Mouse (Mus musculus) ES-CJ7 (cell line): ENCODE measurements around the gene Ncoa6.
"Not testable (repeated sequence)": the region's sequence is repeated elsewhere in the genome, so short reads cannot be mapped to it uniquely, and the experiment has no call there.

ENCODE experiments used
- DNase-seq: peaks from one replicate; pipeline ENCODE4 v3.0.0; 2011; ENCODE audit warnings: low read depth, low spot score

The Ncoa6 gene

GRCm38 (mm10) chr2:155473570-155474088 is at the start of gene Ncoa6:
Gene Ncoa6, minus strand, starts transcription at chr2:155473894.
- DNase-seq = peak; percentile 79

- DNase-seq = peak; percentile 18
Observed at GRCm38 (mm10) chr2:155518531-155519270, 45.0 kb upstream of the Ncoa6 start.

- DNase-seq = peak; percentile 98
Observed at GRCm38 (mm10) chr2:155517455-155518423, 44.0 kb upstream of the Ncoa6 start, which contains the start of the genes Acss2 and Ggt7. Gene Acss2, plus strand, starts transcription at chr2:155517948. Gene Ggt7, minus strand, starts transcription at chr2:155518237.

GRCm38 (mm10) chr2:155515941-155516340 is 42.2 kb upstream of the Ncoa6 start:
- DNase-seq = peak; percentile 25

DNA sequence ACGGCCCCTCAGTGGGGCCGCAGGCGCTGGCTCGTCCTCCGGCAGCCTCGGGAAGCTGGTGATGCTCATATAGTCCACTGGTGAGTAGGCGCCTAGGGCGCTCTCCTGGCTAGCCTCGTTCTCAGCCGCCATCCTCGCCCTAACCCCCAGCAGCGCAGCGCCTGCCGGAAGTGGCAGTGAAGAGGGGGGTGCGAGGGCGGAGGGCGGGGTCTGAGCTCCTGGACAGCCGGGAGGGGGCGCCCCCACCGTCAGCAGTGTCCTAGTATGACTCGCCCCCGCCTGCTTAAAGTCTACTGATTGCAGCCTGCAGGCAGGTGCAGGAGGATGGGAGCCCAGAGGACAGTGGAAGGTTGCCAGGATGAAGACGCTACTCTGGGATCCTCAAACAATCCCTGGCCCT is 41.0 kb upstream of the Ncoa6 start:
- DNase-seq = peak; percentile 43

DNA sequence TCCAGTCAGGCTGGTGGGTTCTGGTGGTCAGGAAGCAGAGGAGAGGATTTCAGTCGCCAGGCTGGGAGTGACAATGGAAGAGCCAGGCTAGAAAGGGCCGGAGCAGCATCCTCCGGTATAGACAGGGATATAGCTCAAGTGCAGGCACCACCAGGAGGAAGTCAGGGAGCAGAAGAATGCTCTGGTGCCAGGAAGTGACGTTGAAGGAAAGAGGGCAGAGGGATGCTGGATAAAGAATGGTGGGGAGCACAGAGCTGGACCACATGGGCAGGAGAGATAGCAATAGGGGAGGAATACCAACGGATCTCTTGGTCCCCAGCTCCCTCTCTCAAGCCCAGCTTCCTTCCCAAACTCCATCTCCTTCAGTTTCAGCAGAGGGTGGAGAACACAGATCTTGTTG is 39.8 kb upstream of the Ncoa6 start:
- DNase-seq = no peak

DNA sequence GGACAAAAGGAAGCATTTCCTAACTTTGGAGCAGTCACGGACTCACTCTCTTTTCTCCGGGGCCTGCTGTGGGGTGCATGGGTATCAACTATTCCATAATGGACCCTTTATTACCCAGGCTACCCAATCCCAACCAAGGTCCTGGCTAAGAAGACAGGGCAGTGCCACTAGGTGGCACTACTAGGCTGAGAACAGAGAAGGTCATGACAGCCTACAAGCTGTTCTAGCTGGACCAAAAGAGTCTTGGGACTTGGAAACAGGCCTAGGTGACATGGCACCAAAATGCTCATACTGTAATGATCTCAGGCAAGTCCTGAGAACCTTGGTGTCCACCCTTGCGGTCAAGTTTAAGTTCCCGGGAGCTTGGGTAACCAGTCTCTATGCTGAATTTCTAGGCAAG is 38.8 kb upstream of the Ncoa6 start:
- peak; percentile 73 for DNase-seq

DNA sequence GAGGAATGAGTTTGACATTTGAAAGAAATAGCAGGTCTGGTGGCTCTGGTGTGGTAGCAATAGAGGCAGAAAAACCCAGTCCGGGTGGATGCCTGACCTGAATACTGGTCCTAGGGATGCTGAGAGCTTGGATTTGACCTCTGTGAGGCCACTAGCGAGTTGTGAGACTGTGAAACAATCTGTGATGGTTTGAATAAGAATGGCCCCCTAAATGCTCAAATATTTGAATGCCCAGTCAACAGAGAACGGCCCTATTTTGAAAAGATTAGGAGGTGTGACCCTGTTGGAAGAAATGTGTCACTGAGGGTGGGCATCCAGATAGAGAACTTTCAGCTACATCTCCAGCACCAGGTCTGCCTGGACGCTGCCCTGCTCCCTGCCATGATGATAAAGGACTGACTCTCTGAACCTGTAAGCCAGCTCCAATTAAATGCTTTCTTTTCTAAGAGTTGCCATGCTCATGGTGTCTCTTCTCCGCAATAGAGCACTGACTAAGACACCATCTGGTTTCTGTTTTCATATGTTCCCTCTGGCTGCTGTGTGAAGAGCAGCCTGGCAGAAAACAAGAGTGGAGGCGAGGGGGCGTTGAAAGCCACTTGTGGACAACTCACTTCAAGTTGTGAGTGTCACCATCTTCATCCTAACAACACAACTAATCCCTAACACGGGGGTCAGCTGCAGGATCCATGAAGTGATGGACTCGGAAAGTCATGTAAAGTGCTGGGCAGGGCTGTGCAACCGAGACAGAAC is 34.2 kb upstream of the Ncoa6 start:
- peak; percentile 53 for DNase-seq

GRCm38 (mm10) chr2:155505811-155506210 is 32.1 kb upstream of the Ncoa6 start:
- DNase-seq = no peak

- DNase-seq = no peak
Observed at GRCm38 (mm10) chr2:155504440-155505355, 31.0 kb upstream of the Ncoa6 start.

DNA sequence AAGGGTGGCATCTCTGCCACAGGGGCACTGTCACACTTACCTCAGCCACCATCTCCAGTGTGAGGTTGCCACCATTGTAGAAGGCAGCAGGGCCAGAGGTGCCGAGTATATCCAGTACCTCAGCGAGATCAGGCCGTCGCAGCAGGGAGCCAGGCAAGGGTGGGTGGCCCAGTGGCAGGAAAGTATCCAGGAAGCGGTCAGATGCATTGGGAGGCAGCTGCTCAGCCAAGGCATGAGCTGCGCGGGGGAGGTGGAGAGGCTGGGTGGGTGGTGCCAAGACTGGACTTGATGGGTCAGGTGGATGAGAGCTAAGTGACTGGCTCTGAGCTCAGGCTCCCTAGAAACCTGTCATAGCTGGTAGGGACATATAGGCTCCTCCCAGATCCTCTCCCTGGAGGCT is 28.9 kb upstream of the Ncoa6 start:
- no peak for DNase-seq

GRCm38 (mm10) chr2:155490998-155491397 is 17.3 kb upstream of the Ncoa6 start:
- DNase-seq = no peak

GRCm38 (mm10) chr2:155482021-155482420 is 8.3 kb upstream of the Ncoa6 start:
- DNase-seq = peak; percentile 80

- peak; percentile 66 for DNase-seq
Observed at GRCm38 (mm10) chr2:155472671-155473569, 774 bp downstream of the Ncoa6 start.

DNA sequence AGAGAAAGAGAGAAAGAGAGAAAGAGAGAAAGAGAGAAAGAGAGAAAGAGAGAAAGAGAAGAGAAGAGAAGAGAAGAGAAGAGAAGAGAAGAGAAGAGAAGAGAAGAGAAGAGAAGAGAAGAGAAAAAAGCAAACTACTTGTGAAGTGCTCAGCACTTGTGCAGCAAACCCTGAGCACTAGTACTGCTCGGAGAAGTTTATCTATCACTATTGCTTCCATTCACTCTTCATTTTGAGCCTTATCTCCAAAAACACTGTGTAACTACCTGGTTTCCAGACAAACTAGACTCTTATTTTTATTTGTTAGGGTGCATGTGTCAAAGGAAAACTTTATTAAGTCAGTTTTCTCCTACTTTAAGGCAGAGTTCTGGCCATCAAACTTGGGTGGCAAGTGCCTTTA is 6.8 kb downstream of the Ncoa6 start:
- DNase-seq = no peak

GRCm38 (mm10) chr2:155453591-155453990 is 20.1 kb downstream of the Ncoa6 start:
- DNase-seq = no peak

DNA sequence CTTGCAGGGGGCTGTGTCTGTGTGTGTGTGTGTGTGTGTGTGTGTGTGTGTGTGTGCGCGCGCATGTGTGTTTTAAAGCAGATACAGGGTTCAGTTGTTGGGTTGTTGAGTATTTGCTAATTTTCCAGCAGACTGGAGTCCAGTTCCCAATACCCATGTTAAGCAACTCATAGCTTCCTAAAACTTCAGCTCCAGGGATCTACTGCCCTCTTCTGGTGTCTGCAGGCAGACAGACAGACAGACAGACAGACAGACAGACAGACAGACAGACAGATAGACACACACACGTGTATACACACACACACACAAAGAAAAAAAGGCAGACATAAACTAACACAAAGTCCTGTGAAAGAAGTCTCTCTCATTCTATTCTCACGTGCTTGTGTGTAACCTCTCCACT is 22.4 kb downstream of the Ncoa6 start:
- DNase-seq = peak; percentile 17

- DNase-seq = not testable (repeated sequence)
Observed at GRCm38 (mm10) chr2:155447906-155448305, 25.8 kb downstream of the Ncoa6 start.

DNA sequence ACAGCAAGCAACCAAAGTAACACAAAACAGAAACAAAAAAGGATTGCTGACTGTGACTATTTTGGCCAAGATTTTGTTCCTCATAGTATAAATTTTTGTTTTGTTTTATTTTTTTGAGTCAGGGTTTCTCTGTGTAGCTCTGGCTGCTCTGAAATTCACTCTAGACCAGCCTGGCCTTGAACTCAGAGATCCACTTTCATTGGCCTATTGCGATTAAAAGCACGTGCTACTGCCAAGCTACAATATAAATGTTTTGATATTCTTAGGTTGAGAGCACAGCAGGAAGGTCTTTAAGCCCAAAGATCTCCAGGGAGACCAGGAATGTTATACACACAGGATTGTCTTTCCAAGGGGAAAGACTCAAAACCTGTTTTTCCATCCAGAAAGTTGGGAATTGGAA is 30.2 kb downstream of the Ncoa6 start:
- no peak for DNase-seq
